In genomic region chr8:12912011-12912410, GRCm38 (mm10) we compare ENCODE assay signal across 14 mouse cellular contexts. TPM values are rescaled to one million over a fixed set of nuclear protein-coding genes. Genes with fewer than 3 reads are reported as not detected.
A peak's percentile ranks its signal among the peaks of the same experiment; 100 is the strongest.
DNase-seq lines count a peak whose midpoint lies in the region; ATAC-seq and TF ChIP-seq lines count a peak whose summit lies in the region.
"Had no signal": no experiment of that assay in that cellular context is flagged by ENCODE, and none has a peak within 500 bp of the region (broad histone marks: within the 10 kb centered on the region; RNA-seq: fewer than 3 reads in every experiment).

No protein-coding gene starts in this region.

- DNase-seq in intestine, embryonic 14.5 days (ENCODE audit: low spot score): no peak
- DNase-seq in adipocyte (ENCODE audit: low spot score): peak; percentile 22
- DNase-seq in kidney, adult 11 months: peak; percentile 91
- DNase-seq in mesoderm, embryonic 11.5 days (ENCODE audit: low read depth, low spot score): peak; percentile 59
- DNase-seq in layer of hippocampus, adult 2 months (ENCODE audit: low spot score in 2 of 2): no peak
- no peak for DNase-seq in frontal cortex, postnatal 10 days (ENCODE audit: low spot score in 2 of 2)
- no peak for DNase-seq in lung, postnatal 25 days (ENCODE audit: low spot score)
- DNase-seq: adrenal gland, postnatal 36 days; cerebellum, postnatal 25 days; gastrocnemius, postnatal 36 days; heart, postnatal 4 days; thymus, adult 2 months had no signal

- H3K4me3 ChIP-seq in intestine, embryonic 14.5 days (ENCODE audit: low read depth, low read length): no peak overlapping the region
- no peak overlapping the region for H3K4me3 ChIP-seq in intestine, postnatal 0 days (ENCODE audit: low read depth, low read length)
- no peak overlapping the region for H3K4me3 ChIP-seq in layer of hippocampus, adult 2 months

- H3K9me3 ChIP-seq in intestine, embryonic 14.5 days (ENCODE audit: control insufficient read depth, low read length): no peaks in the 10 kb centered on the region
- no peaks in the 10 kb centered on the region for H3K9me3 ChIP-seq in intestine, postnatal 0 days (ENCODE audit: control insufficient read depth)

- no peak overlapping the region for H3K4me2 ChIP-seq in intestine, embryonic 14.5 days (ENCODE audit: low read length)
- H3K4me2 ChIP-seq in intestine, postnatal 0 days (replicated peaks; ENCODE audit: low read depth): no peak overlapping the region

- no peaks in the 10 kb centered on the region for H3K36me3 ChIP-seq in intestine, embryonic 14.5 days (ENCODE audit: control insufficient read depth, insufficient read depth, low read length)
- H3K36me3 ChIP-seq in intestine, postnatal 0 days (ENCODE audit: control insufficient read depth, insufficient read depth): no peaks in the 10 kb centered on the region

- no peaks in the 10 kb centered on the region for H3K4me1 ChIP-seq in intestine, embryonic 14.5 days (replicated peaks; ENCODE audit: control insufficient read depth, insufficient read depth, low read length)
- peaks cover 8% of the 10 kb centered on the region; the same call in 1 of the 2 replicates for H3K4me1 ChIP-seq in intestine, postnatal 0 days (replicated peaks; ENCODE audit: control insufficient read depth, insufficient read depth, low read length)

- H3K27ac ChIP-seq in intestine, embryonic 14.5 days (ENCODE audit: low read depth): no peak overlapping the region
- no peak overlapping the region for H3K27ac ChIP-seq in intestine, postnatal 0 days (ENCODE audit: low read depth, low read length)
- H3K27ac ChIP-seq in layer of hippocampus, adult 2 months: no peak overlapping the region

- TF ChIP-seq CTCF in intestine, postnatal 0 days (IDR thresholded peaks at IDR 0.05; ENCODE audit: low read depth): no peak
- TF ChIP-seq CTCF in layer of hippocampus, adult 2 months (conservative IDR thresholded peaks at IDR 0.05): no peak

- H3K27me3 ChIP-seq in intestine, embryonic 14.5 days (replicated peaks; ENCODE audit: control insufficient read depth, insufficient read depth, low read length): no peaks in the 10 kb centered on the region
- H3K27me3 ChIP-seq in intestine, postnatal 0 days (replicated peaks; ENCODE audit: control insufficient read depth, insufficient read depth, low read length): no peaks in the 10 kb centered on the region

- WGBS in intestine, embryonic 14.5 days: 26% methylated on average over 5 of the region's 5 CpGs
- WGBS in intestine, postnatal 0 days: 16% methylated on average over 5 of the region's 5 CpGs

- no peak overlapping the region for H3K9ac ChIP-seq in intestine, embryonic 14.5 days (ENCODE audit: low read length)
- H3K9ac ChIP-seq in intestine, postnatal 0 days (ENCODE audit: low read depth, low read length): no peak overlapping the region

- peak; percentile 21; the same call in 1 of the 2 replicates for ATAC-seq in intestine, embryonic 14.5 days (replicated peaks; ENCODE audit: low FRiP score, low TSS enrichment, low read depth)
- no peak for ATAC-seq in intestine, postnatal 0 days

RNA-seq across cellular contexts. Expression of gene Mcf2l, which starts 38.4 kb away (rescaled TPM):
- 17.4 and 19.4 TPM in 2 replicates for polyA plus RNA-seq in intestine, embryonic 14.5 days (2014; fragmentation: Nextera tagmentation; extraction: Ambion mirVana)
- polyA plus RNA-seq in intestine, postnatal 0 days (2015; fragmentation: Nextera tagmentation; extraction: Ambion mirVana): 5.7 and 6.7 TPM in 2 replicates
- total RNA-seq in layer of hippocampus, adult 2 months (2021): 100 to 1,000 TPM; 225 to 238 TPM
- total RNA-seq: CH12.LX had no signal

Comparison
In these comparisons a context has a peak if more than half of its experiments do, and no peak if none do; other contexts are left out.
1. DNase-seq: peak in adipocyte (single experiment), kidney, adult 11 months (single experiment) and mesoderm, embryonic 11.5 days (single experiment); none in intestine, embryonic 14.5 days (single experiment), layer of hippocampus, adult 2 months (0 of 2), frontal cortex, postnatal 10 days (0 of 2) and lung, postnatal 25 days (single experiment).